Mouse (Mus musculus) heart, adult 8-10 months (tissue): ENCODE measurements around the gene Ppm1k. TPM values are rescaled to one million over a fixed set of nuclear protein-coding genes. Genes with fewer than 3 reads are reported as not detected.
"Not testable (repeated sequence)": the region's sequence is repeated elsewhere in the genome, so short reads cannot be mapped to it uniquely, and the experiment has no call there.

Experiments
- DNase-seq: peaks from one replicate; pipeline ENCODE4 v3.0.0; 2022; ENCODE audit warnings: low spot score
- total RNA-seq, 4 experiments: library from RNA; stranded (reverse); gene quantifications; 2 replicates each; pipeline ENCODE4 v1.2.4; 2022

Gene Ppm1k
- total RNA-seq, 4 experiments from 2014 or later: 92.8 to 122 (median 105) TPM

DNA sequence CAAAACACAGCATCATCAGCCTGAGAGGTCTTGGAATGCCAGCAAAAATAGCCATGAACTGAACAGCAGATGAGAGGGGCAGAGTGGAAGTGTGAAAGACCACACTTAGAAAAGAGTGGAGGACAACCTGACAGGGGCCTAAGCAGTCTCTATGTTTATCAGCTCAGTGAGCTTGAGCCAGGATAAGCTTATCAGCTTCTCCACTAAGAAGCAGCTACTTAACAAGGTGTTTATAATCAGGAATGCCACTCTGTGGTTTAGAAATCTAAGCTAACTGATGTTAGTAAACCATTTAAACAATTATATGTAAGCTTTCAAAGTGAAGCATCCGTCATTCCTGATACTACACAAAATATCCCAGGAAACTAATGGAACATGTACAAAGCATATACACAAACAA is 3.2 kb downstream of the Ppm1k start:
- no peak for DNase-seq

DNA sequence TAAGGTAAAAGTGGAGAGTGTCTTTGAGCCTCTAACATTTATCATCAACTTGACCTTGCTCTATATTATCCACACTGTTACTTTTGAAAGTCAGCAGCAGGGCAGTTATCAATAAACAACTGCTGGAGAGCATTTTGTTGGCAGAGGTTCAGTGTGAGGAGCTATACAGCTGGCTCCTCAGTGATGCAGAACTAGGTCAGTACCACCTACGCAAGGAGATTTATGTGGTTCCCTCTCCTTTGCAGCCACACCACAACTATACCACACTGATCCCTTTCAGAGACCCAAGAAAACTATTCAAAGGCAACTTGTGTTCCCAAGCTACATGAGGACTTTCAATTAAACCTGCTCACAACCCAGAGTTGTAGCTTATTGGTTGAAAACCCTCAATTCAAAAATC is 3.8 kb downstream of the Ppm1k start:
- DNase-seq: no peak

DNA sequence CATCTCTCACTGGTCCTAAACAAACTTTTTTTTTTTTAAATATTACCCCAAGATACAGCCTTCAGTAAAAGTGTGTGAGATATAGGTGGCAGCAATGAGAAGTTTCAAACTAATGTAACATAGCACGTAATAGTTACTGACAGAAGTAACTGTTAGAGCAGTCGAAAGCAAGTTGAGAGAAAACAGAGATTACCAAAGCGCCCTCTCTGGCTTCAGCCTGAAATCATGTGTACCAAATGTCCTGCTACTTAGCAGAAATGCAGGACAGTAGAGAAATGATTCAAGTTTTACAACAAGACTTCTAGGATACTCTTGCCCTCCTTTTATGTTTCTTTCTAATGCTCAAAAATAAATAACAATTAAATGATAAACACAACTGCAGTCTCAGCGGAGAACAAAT is 4.3 kb downstream of the Ppm1k start:
- no peak for DNase-seq

DNA sequence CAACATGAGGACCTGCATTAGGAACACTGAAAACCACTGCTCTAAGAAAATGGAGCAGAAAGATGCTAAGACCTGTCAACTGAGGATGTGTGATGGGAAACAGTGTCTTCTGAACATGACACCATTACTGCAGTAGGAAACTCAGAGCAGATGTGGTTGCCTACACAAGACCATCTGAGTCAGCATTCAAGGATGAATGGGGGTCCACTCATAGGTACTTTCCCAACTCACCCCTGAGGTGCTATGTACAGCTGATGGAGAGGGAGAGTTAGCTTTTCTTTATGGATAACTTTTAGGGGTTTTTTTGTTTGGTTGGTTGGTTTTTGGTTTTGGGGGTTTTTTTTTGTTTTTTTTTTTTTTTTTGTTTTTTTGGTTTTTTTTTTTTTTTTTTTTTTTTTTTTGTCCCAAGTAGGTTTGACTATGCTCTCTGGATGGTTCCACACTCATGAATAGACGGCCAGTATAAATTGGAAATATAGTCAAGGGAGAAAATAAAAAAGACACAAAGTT is 5.9 kb downstream of the Ppm1k start:
- no peak for DNase-seq

DNA sequence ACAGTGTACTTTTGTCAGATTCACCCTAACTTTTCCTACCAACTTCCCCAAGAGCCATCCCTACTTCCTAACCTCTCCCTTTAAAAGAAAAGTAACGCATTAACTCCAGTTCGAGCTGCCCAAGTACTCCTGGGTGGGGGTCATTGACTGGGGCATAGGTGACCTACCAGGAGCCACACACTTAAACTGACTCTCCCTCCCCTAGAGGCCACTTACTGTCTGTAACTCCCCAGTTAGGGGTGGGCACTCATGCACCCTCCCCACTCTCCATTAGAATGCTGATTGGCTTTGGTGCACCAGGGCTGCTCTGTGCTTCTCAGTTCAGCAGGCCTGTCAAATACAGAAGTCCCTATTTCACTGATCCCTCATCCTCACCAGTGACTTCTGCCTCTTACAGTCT is 8.3 kb downstream of the Ppm1k start:
- no peak for DNase-seq

DNA sequence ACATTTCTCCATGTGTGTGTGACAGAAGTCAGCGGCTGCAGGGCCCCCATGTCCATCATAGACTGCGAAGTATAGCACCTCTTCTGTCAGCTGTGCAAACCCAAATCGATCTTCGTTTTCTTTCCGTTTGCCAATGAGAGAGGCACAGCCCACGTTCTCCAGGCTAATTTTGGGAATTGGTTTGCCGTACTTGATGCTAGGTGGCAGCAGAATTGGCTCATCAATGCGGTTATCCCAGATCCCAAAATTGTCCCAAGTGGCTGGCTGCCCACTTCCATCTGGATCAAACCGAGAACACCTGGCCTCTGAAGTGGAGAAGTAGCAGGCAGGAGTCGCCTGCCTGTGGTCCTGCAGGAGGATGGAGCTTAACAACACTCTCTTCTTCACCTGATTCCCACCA is 10.5 kb downstream of the Ppm1k start:
- no peak for DNase-seq

DNA sequence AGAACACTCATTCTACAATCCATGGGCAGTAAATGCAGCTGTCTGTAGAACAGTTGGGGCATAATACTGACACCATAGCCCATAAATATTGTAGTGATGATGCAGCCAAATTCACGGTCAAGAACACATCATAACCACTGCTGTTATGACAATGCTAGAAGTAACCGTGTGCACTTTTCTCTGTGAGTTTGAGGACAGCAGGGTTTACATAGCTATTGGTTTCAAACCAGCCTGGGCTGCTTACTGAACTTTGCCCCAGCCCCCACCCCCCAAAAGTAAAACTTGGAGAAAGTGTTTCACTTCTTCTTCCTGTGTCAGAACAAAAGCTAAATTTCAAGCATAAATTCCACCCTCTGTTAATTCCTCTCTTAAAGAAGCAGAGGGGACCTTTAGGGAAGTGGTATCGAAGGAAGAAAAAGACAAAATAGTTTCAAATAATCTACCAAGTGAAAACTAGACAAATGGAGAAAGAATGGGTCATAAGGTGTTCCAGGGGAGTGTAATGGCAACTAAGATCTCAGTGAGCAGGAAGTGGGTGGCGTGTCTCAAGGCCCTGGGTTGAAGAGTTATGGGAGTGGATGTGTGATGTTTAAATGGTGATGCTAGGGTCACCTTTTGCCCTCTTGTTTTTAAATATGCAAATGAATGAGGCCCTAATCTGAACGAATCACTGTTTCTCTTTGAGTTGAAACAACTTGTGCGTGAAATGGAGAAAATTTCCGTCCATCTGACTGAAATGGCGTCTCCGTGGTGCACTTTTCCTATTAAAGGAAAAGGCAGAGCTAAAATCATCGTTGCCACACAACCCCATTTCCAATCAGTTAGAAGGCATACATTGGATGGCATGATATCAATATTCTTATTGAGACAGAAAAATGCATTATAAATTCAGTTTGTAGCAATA is 14.3 kb downstream of the Ppm1k start:
- no peak for DNase-seq

DNA sequence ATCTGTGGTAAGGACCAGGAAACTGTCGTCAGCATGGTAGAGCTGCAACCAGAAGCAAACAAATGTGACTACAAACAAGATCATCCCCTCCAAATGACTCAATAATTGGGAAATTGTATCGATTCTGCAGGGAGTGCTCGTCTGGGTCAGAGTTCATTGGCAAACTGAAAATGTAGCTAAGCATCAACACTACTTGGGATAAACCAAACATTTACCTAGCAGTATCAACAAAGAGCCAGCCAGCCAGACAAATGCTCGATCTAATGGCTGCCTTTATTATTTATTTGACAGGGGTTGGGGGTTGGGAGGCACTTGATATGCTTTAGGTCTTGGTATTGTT is 21.3 kb downstream of the Ppm1k start:
- DNase-seq: no peak

DNA sequence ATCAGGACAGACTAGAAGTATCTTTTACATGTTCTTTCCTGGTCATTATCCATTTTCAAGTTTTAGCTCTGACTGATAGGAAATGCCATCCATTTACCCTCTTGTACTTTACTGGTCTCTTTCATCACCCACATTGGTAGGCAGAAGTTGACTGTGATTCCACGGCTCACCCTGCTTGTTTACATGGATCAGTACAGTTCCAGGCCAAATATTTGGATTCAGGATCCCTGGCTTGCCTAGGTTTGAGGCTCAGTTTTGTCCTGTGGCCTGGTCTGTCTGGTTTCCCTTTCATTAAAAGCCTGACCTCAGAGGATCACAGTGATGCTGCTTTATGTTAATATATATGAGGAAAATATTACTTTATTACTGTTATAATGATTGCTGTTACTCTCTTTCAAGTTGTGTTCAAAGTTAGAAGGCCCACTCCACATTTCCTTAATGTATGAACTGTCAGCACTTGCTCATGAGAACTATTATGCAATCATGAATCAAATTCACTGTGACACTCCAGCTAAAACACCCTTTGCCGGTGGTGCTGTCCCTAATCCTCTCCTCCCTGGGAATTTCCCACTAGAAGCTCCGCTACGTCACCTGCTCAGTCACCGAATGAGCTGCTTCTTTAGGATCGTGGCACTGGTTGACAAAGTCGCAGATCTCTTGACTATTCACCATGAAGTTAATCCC is 21.8 kb downstream of the Ppm1k start:
- DNase-seq: no peak

DNA sequence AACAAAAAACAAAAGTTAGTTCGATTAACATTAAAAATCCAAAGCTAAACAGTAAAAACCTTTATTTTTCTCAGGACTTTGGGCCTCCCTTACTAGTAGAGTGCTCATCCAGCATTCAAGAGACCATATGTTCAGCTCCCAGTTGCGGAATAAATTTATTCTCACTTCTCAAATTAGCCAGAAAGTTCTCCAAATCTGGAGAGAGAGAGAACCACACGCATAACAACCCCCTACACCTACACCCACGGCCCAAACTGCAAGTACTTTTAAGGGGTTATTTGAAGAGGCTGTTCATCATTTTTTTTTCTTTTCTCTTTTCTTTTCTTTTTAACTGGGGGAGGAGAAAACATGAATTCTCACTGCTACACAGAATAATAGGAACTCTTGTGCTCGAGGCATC is 23.4 kb downstream of the Ppm1k start:
- no peak for DNase-seq

DNA sequence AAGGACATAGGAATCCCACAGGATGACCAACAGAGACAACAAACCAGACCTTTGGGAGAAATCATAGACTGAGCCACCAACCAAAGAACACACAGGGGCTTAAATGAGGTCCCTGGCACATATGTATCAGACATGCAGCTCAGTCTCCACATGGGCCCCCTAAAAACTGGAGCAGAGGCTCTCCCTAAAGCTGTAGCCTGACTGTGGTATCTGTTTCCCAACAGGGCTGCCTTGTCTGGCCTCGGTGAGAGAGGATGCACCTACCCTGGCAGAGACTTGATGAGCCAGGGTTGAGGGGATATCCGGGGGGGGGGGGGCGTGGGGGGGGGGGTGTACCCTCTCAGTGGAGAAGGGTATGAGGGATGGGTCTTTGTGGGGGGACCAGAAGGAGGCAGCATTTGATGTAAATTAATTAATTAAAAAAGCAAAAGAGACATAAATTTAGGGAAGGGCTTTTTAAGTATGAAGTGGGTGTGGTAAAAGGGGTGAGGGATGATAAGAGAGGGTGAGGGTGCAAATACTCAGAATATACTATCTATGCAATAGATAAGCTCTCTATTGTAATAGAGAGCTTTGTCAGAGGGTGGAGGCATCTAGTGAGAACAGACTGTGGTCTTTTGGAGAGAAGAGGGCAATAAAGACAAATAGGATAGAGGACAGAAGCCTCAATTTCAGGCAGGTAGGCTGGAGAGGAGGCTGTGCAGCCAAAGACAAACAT is 31.4 kb downstream of the Ppm1k start:
- DNase-seq: no peak

DNA sequence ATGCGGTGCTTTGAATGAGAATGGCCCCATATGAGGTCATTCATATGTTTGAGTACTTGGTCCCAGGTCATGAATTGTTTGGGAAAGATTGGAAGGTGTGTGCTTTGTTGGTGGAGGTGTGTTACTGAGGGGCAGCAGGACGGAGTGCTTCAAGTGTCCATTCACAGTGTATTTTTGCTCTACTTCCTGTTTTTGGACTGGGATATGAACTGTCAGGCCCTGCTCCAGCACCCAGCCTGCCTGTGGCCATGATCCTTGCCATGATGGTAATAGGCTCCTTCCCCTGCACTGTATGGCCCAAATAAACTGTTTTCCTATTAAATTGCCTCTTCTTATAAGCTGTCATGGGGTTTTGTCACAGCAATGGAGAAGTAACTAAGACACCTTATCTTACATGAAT is 36.1 kb downstream of the Ppm1k start:
- no peak for DNase-seq

DNA sequence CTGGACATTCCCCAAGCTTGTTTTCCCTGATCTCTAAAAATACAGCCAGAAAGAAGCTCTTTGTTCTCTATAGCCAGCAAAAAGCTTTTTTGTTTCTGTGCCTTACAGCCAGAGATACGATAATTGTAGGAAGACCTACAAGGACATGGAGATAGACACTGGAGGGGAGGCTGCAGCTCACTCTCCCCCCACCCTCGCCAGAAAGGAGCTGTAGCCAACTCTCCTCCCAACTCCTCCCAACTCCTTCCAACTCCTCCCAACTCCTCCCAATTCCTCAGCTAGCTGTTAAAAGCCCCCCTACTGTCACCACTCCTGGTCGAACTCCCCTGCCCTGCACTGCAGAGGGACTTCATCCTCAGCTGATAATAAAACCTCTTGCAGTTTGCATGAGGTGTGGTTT is 67.1 kb downstream of the Ppm1k start:
- DNase-seq: not testable (repeated sequence)

Other genes with a start within 250 kb of the Ppm1k start
- gene Vmn1r16, start 206.0 kb downstream of the Ppm1k start, total RNA-seq: not detected
- not detected for gene Vmn1r17, start 171.7 kb downstream of the Ppm1k start, total RNA-seq
- gene Vmn1r18, start 139.7 kb downstream of the Ppm1k start, total RNA-seq: not detected
- gene Vmn1r19, start 131.7 kb downstream of the Ppm1k start, total RNA-seq: not detected
- gene Vmn1r20, start 106.5 kb downstream of the Ppm1k start, total RNA-seq: not detected
- gene Herc6, start 45.5 kb upstream of the Ppm1k start, total RNA-seq: 1 to 10 TPM; 1.7 to 3.4 (median 2.9) TPM
- 10 to 100 TPM; 21.8 to 24.4 (median 23.9) TPM for gene Pyurf, start 156.6 kb upstream of the Ppm1k start, total RNA-seq
- 10 to 100 TPM; 12.5 to 14.7 (median 13.5) TPM for gene Lancl2, start 167.1 kb upstream of the Ppm1k start, total RNA-seq